Mouse (Mus musculus): ENCODE data around the gene Ank2.
A peak's percentile ranks its signal among the peaks of the same experiment; 100 is the strongest.
"Not testable (repeated sequence)": the region's sequence is repeated elsewhere in the genome, so short reads cannot be mapped to it uniquely, and the experiment has no call there.

Ank2 gene

GRCm38 (mm10) chr3:127361384-127361783, 137.8 kb downstream of the Ank2 start:
- DNase-seq (ENCODE audit: low spot score), result no peak

DNA sequence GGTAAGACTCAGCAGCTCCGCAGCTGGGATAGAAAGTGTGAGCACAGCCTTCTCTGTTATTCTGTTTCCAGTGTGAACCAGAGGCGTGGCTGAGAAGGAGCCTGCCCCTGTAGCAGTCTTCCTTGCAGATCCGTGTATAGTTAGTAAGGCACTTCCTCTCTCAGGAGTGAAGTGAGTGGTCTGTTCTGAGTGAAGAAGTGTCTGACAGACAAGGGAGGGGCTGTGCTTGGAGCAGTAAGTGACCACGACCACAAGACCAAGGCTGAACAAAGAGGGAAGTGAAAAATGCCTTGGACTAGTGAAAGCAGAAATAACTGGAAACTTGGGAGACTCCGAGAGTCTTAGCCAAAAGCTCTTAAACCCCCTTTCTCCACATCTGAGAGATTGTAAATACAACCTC, 143.9 kb downstream of the Ank2 start:
- DNase-seq (ENCODE audit: low spot score), result no peak

GRCm38 (mm10) chr3:127350602-127351362, 148.4 kb downstream of the Ank2 start:
- no peak for DNase-seq (ENCODE audit: low spot score)

- no peak for DNase-seq (ENCODE audit: low spot score)
These were observed 150.2 kb downstream of the Ank2 start for GRCm38 (mm10) chr3:127348926-127349325.

GRCm38 (mm10) chr3:127345860-127346459, 153.2 kb downstream of the Ank2 start:
- no peak for DNase-seq (ENCODE audit: low spot score)

GRCm38 (mm10) chr3:127341300-127341699, 157.8 kb downstream of the Ank2 start:
- no peak for DNase-seq (ENCODE audit: low spot score)

GRCm38 (mm10) chr3:127334876-127335275, 164.3 kb downstream of the Ank2 start:
- no peak for DNase-seq (ENCODE audit: low spot score)

- no peak for DNase-seq (ENCODE audit: low spot score)
These were observed 167.6 kb downstream of the Ank2 start for GRCm38 (mm10) chr3:127331562-127331961.

- DNase-seq (ENCODE audit: low spot score), result no peak
These were observed 172.8 kb downstream of the Ank2 start for GRCm38 (mm10) chr3:127326355-127326754.

- peak; percentile 74 for DNase-seq (ENCODE audit: low spot score)
These were observed 176.3 kb downstream of the Ank2 start for GRCm38 (mm10) chr3:127322870-127323269.

- no peak for DNase-seq (ENCODE audit: low spot score)
These were observed 177.5 kb downstream of the Ank2 start for GRCm38 (mm10) chr3:127321645-127322044.

GRCm38 (mm10) chr3:127321031-127321430, 178.1 kb downstream of the Ank2 start:
- DNase-seq (ENCODE audit: low spot score), result not testable (repeated sequence)

DNA sequence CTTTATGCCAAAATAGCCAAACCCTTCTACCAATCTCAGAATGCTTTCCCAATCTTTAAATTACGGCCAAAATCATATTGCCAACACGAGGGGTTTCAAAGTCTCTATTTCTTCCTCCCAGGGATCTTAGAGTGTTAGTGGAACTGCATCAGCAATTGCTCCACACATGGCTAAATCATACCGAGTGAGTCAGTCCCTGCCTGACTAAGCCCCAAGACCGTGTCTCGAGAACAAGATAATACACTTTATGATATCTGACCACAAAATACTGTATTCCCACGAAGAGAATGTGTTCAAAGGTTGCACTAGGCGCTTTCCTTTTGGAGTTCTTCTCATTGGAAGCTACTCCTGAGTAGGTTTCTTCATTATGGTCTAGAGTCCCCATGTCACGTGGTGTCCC, 178.8 kb downstream of the Ank2 start:
- no peak for DNase-seq (ENCODE audit: low spot score)

DNA sequence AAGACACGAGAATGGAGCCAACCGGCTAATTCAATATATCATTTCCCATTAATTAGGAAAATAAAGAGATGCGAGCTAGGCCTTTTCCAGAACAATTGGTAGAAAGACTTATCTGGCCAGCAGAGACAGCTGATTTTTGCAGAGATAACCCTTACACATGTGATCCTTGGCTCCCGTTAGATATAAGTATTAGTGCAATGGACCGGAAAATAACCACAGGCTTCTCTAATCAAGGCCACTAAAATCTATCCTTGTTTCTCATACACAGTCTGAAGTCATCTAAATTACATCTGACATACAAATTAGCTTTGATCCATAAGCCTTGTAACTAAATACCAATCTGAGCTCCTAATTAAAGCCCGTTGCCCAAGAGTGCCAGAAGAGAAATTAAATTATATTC, 181.5 kb downstream of the Ank2 start:
- no peak for DNase-seq (ENCODE audit: low spot score)

GRCm38 (mm10) chr3:127316717-127317116, 182.4 kb downstream of the Ank2 start:
- DNase-seq (ENCODE audit: low spot score), result no peak

- no peak for DNase-seq (ENCODE audit: low spot score)
These were observed 187.6 kb downstream of the Ank2 start for GRCm38 (mm10) chr3:127311521-127311920.

GRCm38 (mm10) chr3:127310079-127310478, 189.1 kb downstream of the Ank2 start:
- no peak for DNase-seq (ENCODE audit: low spot score)

DNA sequence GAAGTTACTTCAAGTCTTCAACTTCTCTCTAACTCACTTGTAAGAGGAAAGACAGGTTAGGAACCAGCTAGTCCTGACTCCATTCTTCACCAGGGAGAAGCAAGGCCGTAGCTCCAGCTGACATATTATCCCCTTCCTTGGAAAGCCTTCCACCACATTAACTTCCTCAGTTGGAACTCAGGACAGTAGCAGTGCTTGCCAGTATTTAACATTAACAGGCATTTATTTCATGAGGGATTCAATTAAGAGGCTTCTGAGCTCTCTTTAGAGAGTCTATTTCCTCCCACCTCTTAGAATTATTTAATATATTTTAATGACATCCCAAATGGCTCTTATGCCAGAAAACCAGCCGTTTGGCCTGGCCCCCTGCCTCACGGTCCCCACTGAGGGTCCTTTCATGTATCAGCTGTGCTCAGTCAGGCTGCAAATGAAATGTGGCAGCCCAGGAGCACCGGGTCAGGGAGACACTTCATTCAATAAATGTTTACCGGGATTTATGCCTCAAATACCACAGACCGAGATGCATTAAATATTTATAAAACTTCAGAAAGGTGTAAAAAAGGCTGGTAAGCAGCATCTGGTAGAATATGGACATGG, 195.1 kb downstream of the Ank2 start:
- DNase-seq (ENCODE audit: low spot score), result no peak

DNA sequence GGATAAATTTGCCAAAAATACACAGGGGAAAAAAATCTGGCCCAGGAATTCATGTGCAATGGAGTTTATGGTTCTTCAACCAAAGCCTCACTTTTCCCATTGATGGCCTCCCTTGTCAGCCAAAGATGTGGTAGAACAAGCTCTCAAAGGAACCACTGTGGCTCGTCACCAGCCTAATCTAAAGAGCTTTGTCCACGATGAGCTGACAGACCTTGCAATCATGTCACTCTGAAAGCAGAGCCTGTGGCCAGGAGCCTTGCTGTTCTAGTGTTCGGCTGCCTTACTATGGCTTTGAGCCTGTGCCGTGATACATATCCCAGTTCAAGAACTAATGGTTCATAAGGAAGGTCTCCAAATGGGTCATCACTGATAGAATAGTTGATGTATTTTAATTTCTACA, 196.1 kb downstream of the Ank2 start:
- no peak for DNase-seq (ENCODE audit: low spot score)

- no peak for DNase-seq (ENCODE audit: low spot score)
These were observed 198.4 kb downstream of the Ank2 start for GRCm38 (mm10) chr3:127300790-127301189.

DNA sequence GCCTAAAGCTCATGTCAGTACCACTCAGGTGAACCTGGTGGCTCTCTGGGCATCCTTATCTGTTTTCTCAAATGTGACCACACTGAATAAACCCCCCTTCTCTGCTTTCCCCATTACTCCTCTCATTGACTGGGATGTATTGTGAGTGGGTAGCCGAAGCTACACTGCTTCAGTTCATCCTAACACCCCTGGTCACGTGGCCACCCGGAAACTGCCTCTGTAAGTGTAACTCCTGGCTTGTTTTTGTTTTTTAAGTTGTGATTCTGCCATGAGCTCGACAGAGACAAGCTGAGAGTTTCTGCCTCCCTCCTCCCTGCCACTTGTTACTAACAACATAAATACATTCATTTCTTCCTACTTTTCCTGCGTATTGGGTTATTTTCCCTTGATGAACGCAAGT, 203.2 kb downstream of the Ank2 start:
- DNase-seq (ENCODE audit: low spot score), result no peak

DNA sequence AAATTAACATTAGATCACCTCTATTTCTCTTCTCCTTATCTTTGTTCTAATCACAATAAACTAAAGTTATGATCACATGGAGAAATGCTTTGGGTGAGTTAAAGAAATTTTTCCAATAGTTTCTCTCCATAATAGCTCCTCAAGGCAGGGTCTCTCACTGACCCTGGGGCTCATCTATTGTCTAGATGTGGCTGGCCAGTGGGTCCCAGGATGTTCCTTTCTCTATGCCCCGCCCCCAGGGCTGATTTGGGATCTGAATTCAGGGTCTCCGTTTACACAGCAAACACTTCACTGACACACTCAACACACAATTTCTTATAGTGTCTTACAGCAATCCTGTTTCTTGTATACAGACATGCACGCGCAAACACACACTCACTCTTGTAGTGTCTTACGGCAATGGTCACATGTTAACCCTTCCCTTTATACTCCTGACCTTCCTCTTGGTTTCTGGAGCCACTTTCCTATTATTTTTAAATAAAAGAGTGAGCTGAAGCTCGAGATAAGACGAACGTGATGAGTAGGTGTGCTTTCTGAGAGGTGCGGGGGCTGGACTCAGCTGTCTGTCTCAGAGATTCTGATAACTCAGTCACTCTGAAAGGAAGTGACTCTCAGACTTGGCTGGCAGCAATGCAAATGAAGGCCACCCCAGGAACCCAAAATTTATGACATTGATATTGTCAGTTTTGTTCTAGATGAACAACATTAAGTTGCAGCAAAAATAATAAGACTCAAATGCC, 204.4 kb downstream of the Ank2 start:
- no peak for DNase-seq (ENCODE audit: low spot score)

DNA sequence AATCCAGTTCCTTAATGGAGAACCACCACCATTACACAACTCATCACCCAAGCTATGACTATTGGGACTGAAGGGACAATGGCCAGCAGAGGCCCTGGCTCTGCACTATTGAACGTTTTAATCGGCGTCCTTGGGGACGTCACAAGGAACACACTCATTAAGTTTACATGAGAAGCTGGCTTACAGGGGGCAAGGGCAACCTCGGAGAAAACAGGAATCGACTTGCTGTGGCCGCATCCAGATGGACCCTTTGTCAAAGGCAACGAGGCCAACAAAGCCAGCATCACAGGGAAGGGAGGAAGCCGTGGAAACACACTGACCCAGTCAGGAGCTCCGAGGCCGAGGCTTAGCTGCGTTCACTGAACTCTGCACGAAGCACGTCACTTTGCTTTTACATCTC, 205.1 kb downstream of the Ank2 start:
- DNase-seq (ENCODE audit: low spot score), result peak; percentile 69
